Mouse (Mus musculus) embryonic facial prominence, embryonic 12.5 days (tissue): ENCODE measurements around the gene Gm20696. TPM values are rescaled to one million over a fixed set of nuclear protein-coding genes. Genes with fewer than 3 reads are reported as not detected.
A peak's percentile ranks its signal among the peaks of the same experiment; 100 is the strongest.

Source experiments
- ATAC-seq: fragments of 200-750 bp; cut with Nextera tagmentation; 2 replicates; pipeline ENCODE4 v1.8.0; 2017; ENCODE audit not compliant: insufficient number of reproducible peaks, insufficient read depth, low FRiP score, low TSS enrichment
- H3K27ac ChIP-seq: fragments of 300-500 bp; sonication (generic); 2 replicates; pipeline ENCODE4 v1.5.1; 2016; ENCODE audit warnings: mild to moderate bottlenecking
- H3K27me3 ChIP-seq: fragments of 300-500 bp; sonication (generic); 2 replicates; pipeline ENCODE4 v1.6.1; 2016; ENCODE audit warnings: mild to moderate bottlenecking, moderate library complexity
- H3K36me3 ChIP-seq: fragments of 300-500 bp; sonication (generic); 2 replicates; pipeline ENCODE4 v1.6.1; 2016; ENCODE audit warnings: mild to moderate bottlenecking
- H3K4me1 ChIP-seq: fragments of 300-500 bp; sonication (generic); 2 replicates; pipeline ENCODE4 v1.6.1; 2016
- H3K4me2 ChIP-seq: fragments of 300-500 bp; sonication (generic); replicated peaks from 2 replicates; pipeline ENCODE4 v1.6.1; 2016; ENCODE audit warnings: mild to moderate bottlenecking, moderate library complexity
- H3K4me3 ChIP-seq: fragments of 300-500 bp; sonication (generic); 2 replicates; pipeline ENCODE4 v1.5.1; 2016; ENCODE audit warnings: mild to moderate bottlenecking
- H3K9ac ChIP-seq: fragments of 300-500 bp; sonication (generic); 2 replicates; pipeline ENCODE4 v1.6.1; 2016; ENCODE audit warnings: mild to moderate bottlenecking, moderate library complexity
- H3K9me3 ChIP-seq: fragments of 300-500 bp; sonication (generic); 2 replicates; pipeline ENCODE4 v1.6.1; 2016; ENCODE audit warnings: mild to moderate bottlenecking, moderate library complexity
- WGBS: fragments of 180-500 bp; shearing (Covaris S2); methylation state at CpG from one replicate; pipeline ENCODE4 v1.1.7; 2016; 5-methylcytosine and 5-hydroxymethylcytosine counted together
- polyA plus RNA-seq: library from polyadenylated mRNA; unstranded; fragments of >200 nt; fragmentation: Nextera tagmentation; extraction: Ambion mirVana; gene quantifications from 2 replicates; pipeline ENCODE4 v1.2.1, GENCODE M21; 2016

Gene Gm20696
- polyA plus RNA-seq, 1 experiment from 2014 or later = 7.5 TPM

- peaks cover 78% of the 10 kb centered on the region for H3K4me1 ChIP-seq
- WGBS = 24% methylated on average over 4 of the region's 4 CpGs
- 0 out of 2 replicates have a peak, but pooled peaks cover 3% of the 10 kb centered on the region for H3K27me3 ChIP-seq
- no peak overlapping the region for H3K4me2 ChIP-seq
- ATAC-seq = no peak
- H3K4me3 ChIP-seq = no peak overlapping the region
- no peaks in the 10 kb centered on the region for H3K9me3 ChIP-seq
- no peaks in the 10 kb centered on the region for H3K36me3 ChIP-seq
- 0 out of 2 replicates have a peak overlapping the region, but pooled peaks have one; percentile 36 for H3K27ac ChIP-seq
- H3K9ac ChIP-seq = no peak overlapping the region
Measured at GRCm38 (mm10) chr6:99265173-99265572, 401.4 kb downstream of the Gm20696 start.

GRCm38 (mm10) chr6:99264192-99265093, 402.2 kb downstream of the Gm20696 start:
- 0 out of 2 replicates have a peak, but pooled peaks cover 3% of the 10 kb centered on the region for H3K27me3 ChIP-seq
- ATAC-seq = no peak
- H3K9ac ChIP-seq = no peak overlapping the region
- H3K9me3 ChIP-seq = no peaks in the 10 kb centered on the region
- no peak overlapping the region for H3K4me3 ChIP-seq
- 31% methylated on average over 13 of the region's 13 CpGs for WGBS
- H3K36me3 ChIP-seq = no peaks in the 10 kb centered on the region
- H3K4me1 ChIP-seq = peaks cover 71% of the 10 kb centered on the region
- H3K27ac ChIP-seq = no peak overlapping the region
- H3K4me2 ChIP-seq = no peak overlapping the region

GRCm38 (mm10) chr6:99263886-99264185, 402.8 kb downstream of the Gm20696 start:
- Histone ChIP-seq H3K4me1 (peaks cover 66% of the 10 kb centered on the region), H3K9me3 (no peaks in the 10 kb centered on the region), H3K36me3 (no peaks in the 10 kb centered on the region), H3K4me2 (peak overlapping the region; percentile 22; the same call in 1 of the 2 replicates), H3K27me3 (0 out of 2 replicates have a peak, but pooled peaks cover 3% of the 10 kb centered on the region), H3K4me3 (no peak overlapping the region), H3K9ac (no peak overlapping the region), H3K27ac (no peak overlapping the region)
- ATAC-seq = no peak
- WGBS = 46% methylated on average over 2 of the region's 2 CpGs

- H3K4me1 ChIP-seq = peaks cover 66% of the 10 kb centered on the region
- H3K36me3 ChIP-seq = no peaks in the 10 kb centered on the region
- 12% methylated on average over 10 of the region's 12 CpGs for WGBS
- no peak for ATAC-seq
- 0 out of 2 replicates have a peak, but pooled peaks cover 3% of the 10 kb centered on the region for H3K27me3 ChIP-seq
- H3K4me2 ChIP-seq = peak overlapping the region; percentile 22
- no peak overlapping the region for H3K27ac ChIP-seq
- no peak overlapping the region for H3K9ac ChIP-seq
- no peaks in the 10 kb centered on the region for H3K9me3 ChIP-seq
- H3K4me3 ChIP-seq = no peak overlapping the region
Measured at GRCm38 (mm10) chr6:99263061-99263885, 403.3 kb downstream of the Gm20696 start.

- Histone ChIP-seq H3K27ac (no peak overlapping the region), H3K9me3 (no peaks in the 10 kb centered on the region), H3K4me2 (no peak overlapping the region), H3K4me3 (no peak overlapping the region), H3K27me3 (0 out of 2 replicates have a peak, but pooled peaks cover 3% of the 10 kb centered on the region), H3K36me3 (no peaks in the 10 kb centered on the region), H3K9ac (no peak overlapping the region), H3K4me1 (peaks cover 60% of the 10 kb centered on the region)
- ATAC-seq = no peak
- 31% methylated on average over 4 of the region's 4 CpGs for WGBS
Measured at GRCm38 (mm10) chr6:99261737-99262130, 404.9 kb downstream of the Gm20696 start.

- Histone ChIP-seq H3K4me1 (peaks cover 54% of the 10 kb centered on the region), H3K27me3 (0 out of 2 replicates have a peak, but pooled peaks cover 3% of the 10 kb centered on the region), H3K9ac (no peak overlapping the region), H3K4me3 (no peak overlapping the region), H3K9me3 (no peaks in the 10 kb centered on the region), H3K4me2 (no peak overlapping the region), H3K27ac (no peak overlapping the region), H3K36me3 (no peaks in the 10 kb centered on the region)
- no peak for ATAC-seq
- WGBS = 54% methylated on average over 11 of the region's 11 CpGs
Measured at GRCm38 (mm10) chr6:99260941-99261736, 405.5 kb downstream of the Gm20696 start.

- Histone ChIP-seq H3K36me3 (no peaks in the 10 kb centered on the region), H3K4me3 (no peak overlapping the region), H3K4me1 (peaks cover 28% of the 10 kb centered on the region), H3K27me3 (no peaks in the 10 kb centered on the region), H3K9ac (no peak overlapping the region), H3K9me3 (no peaks in the 10 kb centered on the region), H3K4me2 (no peak overlapping the region), H3K27ac (no peak overlapping the region)
- WGBS = 61% methylated on average over 5 of the region's 5 CpGs
- no peak for ATAC-seq
Measured at GRCm38 (mm10) chr6:99258346-99258745, 408.3 kb downstream of the Gm20696 start.

GRCm38 (mm10) chr6:99257676-99258075, 408.9 kb downstream of the Gm20696 start:
- H3K4me2 ChIP-seq = no peak overlapping the region
- 74% methylated on average over 2 of the region's 2 CpGs for WGBS
- no peak for ATAC-seq

GRCm38 (mm10) chr6:99253331-99253730, 413.3 kb downstream of the Gm20696 start:
- WGBS = 74% methylated on average over 8 of the region's 8 CpGs
- Histone ChIP-seq H3K4me1 (0 out of 2 replicates have a peak, but pooled peaks cover under 1% of the 10 kb centered on the region), H3K4me2 (no peak overlapping the region), H3K9me3 (no peaks in the 10 kb centered on the region), H3K27me3 (no peaks in the 10 kb centered on the region), H3K27ac (no peak overlapping the region), H3K4me3 (no peak overlapping the region), H3K9ac (no peak overlapping the region), H3K36me3 (no peaks in the 10 kb centered on the region)
- no peak for ATAC-seq

More at GRCm38 (mm10) chr6:99257676-99258075, 408.9 kb downstream of the Gm20696 start:
- Histone ChIP-seq H3K36me3 (no peaks in the 10 kb centered on the region), H3K27ac (no peak overlapping the region), H3K4me1 (peaks cover 22% of the 10 kb centered on the region), H3K27me3 (no peaks in the 10 kb centered on the region), H3K9ac (no peak overlapping the region), H3K4me3 (no peak overlapping the region), H3K9me3 (no peaks in the 10 kb centered on the region)

- Histone ChIP-seq H3K4me2 (no peak overlapping the region), H3K27me3 (no peaks in the 10 kb centered on the region), H3K27ac (no peak overlapping the region), H3K9me3 (no peaks in the 10 kb centered on the region), H3K9ac (no peak overlapping the region), H3K4me3 (no peak overlapping the region), H3K36me3 (no peaks in the 10 kb centered on the region), H3K4me1 (no peaks in the 10 kb centered on the region)
- no peak for ATAC-seq
- 70% methylated on average over 5 of the region's 5 CpGs for WGBS
Measured at GRCm38 (mm10) chr6:99252816-99253215, 413.8 kb downstream of the Gm20696 start.

- Histone ChIP-seq H3K9ac (no peak overlapping the region), H3K27me3 (no peaks in the 10 kb centered on the region), H3K4me3 (no peak overlapping the region), H3K27ac (no peak overlapping the region), H3K4me2 (no peak overlapping the region), H3K36me3 (no peaks in the 10 kb centered on the region), H3K4me1 (no peaks in the 10 kb centered on the region), H3K9me3 (no peaks in the 10 kb centered on the region)
- 81% methylated on average over 4 of the region's 4 CpGs for WGBS
- ATAC-seq = no peak
Measured at GRCm38 (mm10) chr6:99251924-99252323, 414.7 kb downstream of the Gm20696 start.
